Mouse (Mus musculus) embryonic fibroblast, embryonic 13.5 days (primary cell): ENCODE results near the gene Phactr1.

Source experiments
- CTCF ChIP-seq: IDR thresholded peaks from 2 replicates; pipeline ENCODE4 v1.5.1; 2011; ENCODE audit warnings: mild to moderate bottlenecking, control low read depth, low read length, moderate library complexity, borderline replicate concordance; ENCODE audit not compliant: insufficient read depth
- POLR2A ChIP-seq: IDR thresholded peaks from 2 replicates; pipeline ENCODE4 v1.6.1; 2011; ENCODE audit warnings: low read depth, mild to moderate bottlenecking, control low read depth, low read length, moderate library complexity

DNA sequence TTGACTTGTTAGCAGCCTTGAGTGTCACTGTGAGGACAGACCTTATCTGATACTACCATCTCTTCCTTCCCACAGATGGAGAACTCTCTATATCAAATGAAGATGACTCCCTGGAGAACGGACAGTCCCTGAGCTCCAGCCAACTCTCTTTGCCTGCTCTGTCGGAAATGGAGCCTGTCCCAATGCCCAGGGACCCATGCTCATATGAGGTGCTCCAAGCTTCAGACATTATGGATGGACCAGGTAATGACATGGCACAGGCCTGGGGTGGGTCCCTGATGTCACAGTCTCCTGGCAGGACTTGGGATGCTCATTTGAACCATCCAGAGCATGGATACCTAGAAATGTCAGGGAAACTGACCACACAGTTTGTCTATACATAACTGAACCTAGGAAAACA is 376.7 kb downstream of the Phactr1 start:
- TF ChIP-seq POLR2A (no peak), CTCF (no peak)
